Mouse (Mus musculus) embryonic facial prominence, embryonic 15.5 days (tissue): ENCODE measurements around the gene Cldnd2. TPM values are rescaled to one million over a fixed set of nuclear protein-coding genes. Genes with fewer than 3 reads are reported as not detected.

Experiments
- ATAC-seq: fragments of 200-750 bp; cut with Nextera tagmentation; 2 replicates; pipeline ENCODE4 v1.8.0; 2017; ENCODE audit warnings: low read depth, moderate TSS enrichment; ENCODE audit not compliant: insufficient number of reproducible peaks, low FRiP score, low TSS enrichment
- H3K27ac ChIP-seq: fragments of 300-500 bp; sonication (generic); replicated peaks from 2 replicates; pipeline ENCODE4 v1.5.1; 2015; ENCODE audit warnings: mild to moderate bottlenecking, inconsistent platforms
- H3K27me3 ChIP-seq: fragments of 300-500 bp; sonication (generic); 2 replicates; pipeline ENCODE4 v1.6.1; 2015; ENCODE audit warnings: inconsistent platforms
- H3K36me3 ChIP-seq: fragments of 300-500 bp; sonication (generic); 2 replicates; pipeline ENCODE4 v1.6.1; 2015; ENCODE audit warnings: mild to moderate bottlenecking, inconsistent platforms
- H3K4me1 ChIP-seq: fragments of 300-500 bp; sonication (generic); 2 replicates; pipeline ENCODE4 v1.6.1; 2015; ENCODE audit warnings: inconsistent platforms
- H3K4me2 ChIP-seq: fragments of 300-500 bp; sonication (generic); replicated peaks from 2 replicates; pipeline ENCODE4 v1.6.1; 2015; ENCODE audit warnings: mild to moderate bottlenecking, inconsistent platforms
- H3K4me3 ChIP-seq: fragments of 300-500 bp; sonication (generic); replicated peaks from 2 replicates; pipeline ENCODE4 v1.5.1; 2015; ENCODE audit warnings: mild to moderate bottlenecking, inconsistent platforms
- H3K9ac ChIP-seq: fragments of 300-500 bp; sonication (generic); 2 replicates; pipeline ENCODE4 v1.6.1; 2015; ENCODE audit warnings: inconsistent platforms
- H3K9me3 ChIP-seq: fragments of 300-500 bp; sonication (generic); replicated peaks from 2 replicates; pipeline ENCODE4 v1.6.1; 2016; ENCODE audit warnings: inconsistent platforms
- WGBS: fragments of 180-500 bp; shearing (Covaris S2); methylation state at CpG from one replicate; pipeline ENCODE4 v1.1.7; 2015; 5-methylcytosine and 5-hydroxymethylcytosine counted together
- polyA plus RNA-seq: library from polyadenylated mRNA; unstranded; fragments of >200 nt; fragmentation: Nextera tagmentation; extraction: Ambion mirVana; gene quantifications from 2 replicates; pipeline ENCODE4 v1.2.1, GENCODE M21; 2015

Gene Cldnd2
- polyA plus RNA-seq, 1 experiment from 2014 or later: not detected

GRCm38 (mm10) chr7:43427406-43427805 lies 13.2 kb upstream of the Cldnd2 start, which contains the start of gene Lim2:
Gene Lim2 (plus strand): TSS chr7:43427670.
- Histone ChIP-seq H3K9me3 (no peaks in the 10 kb centered on the region), H3K4me1 (peaks cover 4% of the 10 kb centered on the region; the same call in 1 of the 2 replicates), H3K27me3 (no peaks in the 10 kb centered on the region), H3K4me2 (no peak within 1 kb of the TSS), H3K9ac (no peak within 1 kb of the TSS), H3K36me3 (no peaks in the 10 kb centered on the region), H3K27ac (no peak within 1 kb of the TSS), H3K4me3 (no peak within 1 kb of the TSS)
- ATAC-seq: no peak
- WGBS: 84% methylated on average over 8 of the region's 8 CpGs

- Histone ChIP-seq H3K4me3 (no peak overlapping the region), H3K27me3 (no peaks in the 10 kb centered on the region), H3K4me2 (no peak overlapping the region), H3K36me3 (no peaks in the 10 kb centered on the region), H3K9me3 (no peaks in the 10 kb centered on the region), H3K9ac (no peak overlapping the region), H3K4me1 (no peaks in the 10 kb centered on the region), H3K27ac (no peak overlapping the region)
- no peak for ATAC-seq
- WGBS: 47% methylated on average over 4 of the region's 4 CpGs
Measured at GRCm38 (mm10) chr7:43429500-43429899, 11.1 kb upstream of the Cldnd2 start.

- Histone ChIP-seq H3K4me3 (no peak overlapping the region), H3K27ac (no peak overlapping the region), H3K27me3 (no peaks in the 10 kb centered on the region), H3K36me3 (no peaks in the 10 kb centered on the region), H3K9ac (no peak overlapping the region), H3K9me3 (no peaks in the 10 kb centered on the region), H3K4me2 (no peak overlapping the region), H3K4me1 (no peaks in the 10 kb centered on the region)
- no peak for ATAC-seq
- 65% methylated on average over 4 of the region's 4 CpGs for WGBS
Measured at GRCm38 (mm10) chr7:43432891-43433290, 7.7 kb upstream of the Cldnd2 start.

DNA sequence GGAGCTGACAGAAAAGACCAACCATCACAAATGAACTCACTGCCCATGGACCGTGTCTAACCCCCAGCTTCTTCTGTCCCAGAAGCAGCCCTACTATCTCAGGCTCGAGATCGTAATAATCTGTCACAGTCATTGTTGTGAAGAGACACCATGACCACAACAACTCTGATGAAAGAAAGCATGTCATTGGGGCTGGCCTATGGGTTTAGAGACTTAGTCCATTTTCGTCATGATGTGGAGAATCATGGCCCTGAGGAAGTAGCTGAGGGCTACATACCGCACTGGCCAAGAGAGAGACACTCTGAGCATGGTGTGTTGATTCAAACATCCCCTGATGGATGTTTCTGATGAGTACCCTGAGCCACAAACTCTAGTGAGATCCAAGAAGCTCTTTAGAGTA lies 5.9 kb upstream of the Cldnd2 start:
- Histone ChIP-seq H3K9me3 (no peaks in the 10 kb centered on the region), H3K4me2 (no peak overlapping the region), H3K36me3 (no peaks in the 10 kb centered on the region), H3K27me3 (no peaks in the 10 kb centered on the region), H3K4me3 (no peak overlapping the region), H3K27ac (no peak overlapping the region), H3K9ac (no peak overlapping the region), H3K4me1 (no peaks in the 10 kb centered on the region)
- WGBS: 83% methylated on average over 5 of the region's 5 CpGs
- no peak for ATAC-seq

- H3K9ac ChIP-seq: no peak within 1 kb of the TSS
- WGBS: 80% methylated on average over 10 of the region's 10 CpGs
- no peaks in the 10 kb centered on the region for H3K9me3 ChIP-seq
- H3K27me3 ChIP-seq: no peaks in the 10 kb centered on the region
- no peaks in the 10 kb centered on the region for H3K4me1 ChIP-seq
- no peaks in the 10 kb centered on the region for H3K36me3 ChIP-seq
- no peak within 1 kb of the TSS for H3K4me2 ChIP-seq
- no peak for ATAC-seq
- H3K4me3 ChIP-seq: no peak within 1 kb of the TSS
- H3K27ac ChIP-seq: no peak within 1 kb of the TSS
Measured at GRCm38 (mm10) chr7:43436341-43437255, 4.0 kb upstream of the Cldnd2 start, which contains the start of gene Nkg7. Gene Nkg7 (plus strand): TSS chr7:43437073.

DNA sequence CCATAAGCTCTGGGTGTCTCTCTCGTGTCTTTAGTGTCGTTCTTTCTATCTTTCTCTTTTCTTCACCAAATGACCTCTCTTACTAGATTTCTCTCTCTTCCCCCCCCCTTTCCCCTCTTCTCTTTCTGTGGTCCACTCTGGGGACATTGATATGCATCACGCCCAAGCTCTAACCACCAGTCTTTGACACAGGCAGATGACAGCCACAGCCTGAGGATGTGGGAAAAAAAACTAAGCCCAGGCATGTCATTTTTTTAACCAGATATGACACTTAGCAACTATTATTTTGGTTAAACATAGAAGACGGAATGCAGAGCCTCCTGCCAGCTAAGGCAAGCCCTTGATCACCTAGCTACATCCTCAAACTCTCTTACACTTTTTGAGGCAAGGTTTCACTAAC lies 2.0 kb upstream of the Cldnd2 start:
- Histone ChIP-seq H3K4me3 (no peak overlapping the region), H3K9ac (no peak overlapping the region), H3K9me3 (no peaks in the 10 kb centered on the region), H3K27ac (no peak overlapping the region), H3K4me2 (no peak overlapping the region), H3K27me3 (no peaks in the 10 kb centered on the region), H3K36me3 (no peaks in the 10 kb centered on the region), H3K4me1 (peaks cover 9% of the 10 kb centered on the region)
- WGBS: 78% methylated on average over 4 of the region's 4 CpGs
- no peak for ATAC-seq

DNA sequence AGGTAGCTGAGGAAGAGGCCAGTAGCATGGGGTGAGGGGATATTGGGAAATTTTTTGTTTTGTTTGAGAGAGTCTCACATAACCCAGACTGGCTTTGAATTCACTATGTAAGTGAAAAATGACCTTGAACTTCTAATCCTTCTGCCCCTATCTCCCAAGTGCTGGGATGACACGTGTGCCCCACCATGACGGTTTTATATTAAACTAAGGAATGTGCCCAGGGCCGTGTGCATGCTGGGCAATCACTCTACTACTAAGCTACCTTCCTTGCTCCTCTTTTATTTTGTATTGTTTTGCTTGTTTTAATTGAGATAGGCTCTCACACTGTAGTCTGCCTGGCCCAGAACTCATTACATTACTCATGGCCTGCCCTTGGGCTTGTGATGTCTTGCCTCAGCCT lies 489 bp downstream of the Cldnd2 start:
- WGBS: 79% methylated on average over 3 of the region's 3 CpGs
- Histone ChIP-seq H3K36me3 (no peaks in the 10 kb centered on the region), H3K27me3 (no peaks in the 10 kb centered on the region), H3K27ac (no peak overlapping the region), H3K9me3 (no peaks in the 10 kb centered on the region), H3K4me3 (no peak overlapping the region), H3K9ac (no peak overlapping the region), H3K4me2 (no peak overlapping the region), H3K4me1 (peaks cover 19% of the 10 kb centered on the region)
- ATAC-seq: no peak

DNA sequence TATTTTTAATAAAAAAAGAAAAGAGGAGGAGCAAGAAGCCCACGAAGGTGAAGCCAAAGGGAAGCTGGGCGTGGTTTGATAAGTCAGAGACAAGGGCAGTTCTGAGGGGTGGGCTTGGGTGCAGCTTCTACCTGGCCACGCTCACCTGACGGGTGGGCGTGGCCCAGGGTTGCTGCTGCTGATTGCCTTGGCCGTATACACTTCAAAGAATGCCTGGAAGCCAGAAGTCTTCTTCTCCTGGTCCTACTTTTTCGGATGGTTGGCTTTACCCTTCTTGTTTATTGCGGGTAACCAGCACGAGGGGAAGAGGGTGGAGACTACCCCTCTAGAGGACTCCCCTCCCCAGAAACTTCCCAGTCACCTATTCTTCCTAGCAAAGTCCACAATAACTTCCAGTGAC lies 2.1 kb downstream of the Cldnd2 start:
- Histone ChIP-seq H3K9me3 (no peaks in the 10 kb centered on the region), H3K4me1 (peaks cover 19% of the 10 kb centered on the region), H3K27ac (peak overlapping the region; percentile 95), H3K36me3 (no peaks in the 10 kb centered on the region), H3K4me3 (peak overlapping the region; percentile 56), H3K27me3 (no peaks in the 10 kb centered on the region), H3K4me2 (peak overlapping the region; percentile 88), H3K9ac (peak overlapping the region; percentile 42)
- 10% methylated on average over 9 of the region's 9 CpGs for WGBS
- ATAC-seq: no peak

DNA sequence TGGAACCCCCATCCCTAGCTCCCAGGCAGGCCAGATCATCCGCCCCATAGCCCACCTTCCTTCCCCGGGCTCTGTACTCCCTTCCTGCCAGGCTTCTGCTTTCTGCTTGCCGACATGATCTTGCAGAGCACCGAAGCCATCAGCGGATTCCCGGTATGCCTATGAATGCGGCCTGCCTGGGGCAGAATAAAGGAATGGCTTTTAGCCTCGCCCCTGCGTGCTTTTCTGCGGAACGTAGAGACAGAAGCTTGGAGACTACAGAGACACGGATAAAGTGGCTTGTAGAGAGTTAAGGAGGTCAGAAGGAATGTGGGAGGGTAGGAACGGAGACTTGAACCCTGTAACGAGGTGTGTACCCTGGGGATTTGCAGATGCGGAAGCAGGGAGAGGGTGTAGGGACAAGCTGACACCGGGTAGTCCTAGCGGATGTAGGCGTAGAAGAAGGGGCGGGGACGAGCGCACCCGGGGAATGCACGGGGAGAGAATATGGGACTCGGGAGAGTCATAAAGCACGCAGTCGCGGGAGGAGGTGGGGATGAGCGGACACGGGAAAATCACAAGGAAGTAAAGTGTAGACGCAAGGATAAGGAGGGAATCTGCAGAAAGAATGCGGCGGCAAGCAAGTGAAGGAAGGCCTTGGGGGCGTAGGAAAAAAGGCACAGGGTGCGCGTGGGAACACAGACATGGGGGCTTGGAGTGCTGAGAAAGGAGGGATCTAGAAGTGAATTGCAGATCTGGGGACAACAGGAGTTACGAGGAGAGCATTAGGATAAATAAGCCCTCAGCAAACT lies 2.7 kb downstream of the Cldnd2 start:
- Histone ChIP-seq H3K4me3 (peak overlapping the region; percentile 56), H3K9me3 (no peaks in the 10 kb centered on the region), H3K4me1 (peaks cover 19% of the 10 kb centered on the region), H3K9ac (peak overlapping the region; percentile 42), H3K27me3 (no peaks in the 10 kb centered on the region), H3K4me2 (peak overlapping the region; percentile 88), H3K27ac (peak overlapping the region; percentile 95), H3K36me3 (no peaks in the 10 kb centered on the region)
- 2% methylated on average over 36 of the region's 36 CpGs for WGBS
- peak; percentile 88 for ATAC-seq

- under 1% methylated on average over 27 of the region's 27 CpGs for WGBS
- Histone ChIP-seq H3K9me3 (no peaks in the 10 kb centered on the region), H3K27ac (peak within 1 kb of the TSS; percentile 95), H3K36me3 (no peaks in the 10 kb centered on the region), H3K4me1 (peaks cover 19% of the 10 kb centered on the region), H3K4me3 (peak within 1 kb of the TSS; percentile 56), H3K9ac (peak within 1 kb of the TSS; percentile 42), H3K27me3 (no peaks in the 10 kb centered on the region), H3K4me2 (peak within 1 kb of the TSS; percentile 88)
- peak; percentile 97 for ATAC-seq
Measured at GRCm38 (mm10) chr7:43443917-43444293, 3.3 kb downstream of the Cldnd2 start, which contains the start of the genes Etfb and Gm45233. Gene Etfb (plus strand): TSS chr7:43444083. Gene Gm45233 (plus strand): TSS chr7:43444128.

GRCm38 (mm10) chr7:43447801-43448200 lies 7.2 kb downstream of the Cldnd2 start:
- Histone ChIP-seq H3K4me3 (no peak overlapping the region), H3K9me3 (no peaks in the 10 kb centered on the region), H3K27me3 (no peaks in the 10 kb centered on the region), H3K27ac (no peak overlapping the region), H3K4me2 (no peak overlapping the region), H3K9ac (no peak overlapping the region), H3K36me3 (peaks cover 12% of the 10 kb centered on the region; the same call in 1 of the 2 replicates), H3K4me1 (peaks cover 14% of the 10 kb centered on the region)
- 91% methylated on average over 4 of the region's 4 CpGs for WGBS
- ATAC-seq: no peak
